ENCODE assay signal across 8 mouse cellular contexts in genomic region chr8:123628968-123629755, GRCm38 (mm10). TPM values are rescaled to one million over a fixed set of nuclear protein-coding genes. Genes with fewer than 3 reads are reported as not detected.
DNase-seq lines count a peak whose midpoint lies in the region; ATAC-seq and TF ChIP-seq lines count a peak whose summit lies in the region.

No protein-coding gene starts in this region.

- peak overlapping the region; percentile 53 for H3K4me2 ChIP-seq in lung, postnatal 0 days (replicated peaks; ENCODE audit: low read depth, low read length)

- H3K9me3 ChIP-seq in lung, postnatal 0 days (ENCODE audit: low read length) = no peaks in the 10 kb centered on the region

- no peak for TF ChIP-seq EP300 in lung, postnatal 0 days (IDR thresholded peaks at IDR 0.05)

- H3K9ac ChIP-seq in lung, postnatal 0 days (replicated peaks; ENCODE audit: low read depth) = no peak overlapping the region

- DNase-seq in T-cell, adult 2 months (ENCODE audit: low spot score) = peak; percentile 42
- DNase-seq in cerebellum, adult 8-10 months = peak; percentile 69
- DNase-seq in forelimb bud, embryonic 11.5 days (ENCODE audit: low read depth, low spot score) = peak; percentile 83
- peak; percentile 82 to 84 for DNase-seq in layer of hippocampus, postnatal 10 days (ENCODE audit: low spot score in 2 of 2)
- peak; percentile 88 for DNase-seq in lung, postnatal 0 days (ENCODE audit: low spot score)
- DNase-seq in retina, postnatal 1 day = peak; percentile 87

- no peaks in the 10 kb centered on the region for H3K36me3 ChIP-seq in lung, postnatal 0 days (ENCODE audit: insufficient read depth, low read length)

- 8% methylated on average over 19 of the region's 19 CpGs for WGBS in lung, postnatal 0 days

- H3K27me3 ChIP-seq in lung, postnatal 0 days (replicated peaks; ENCODE audit: insufficient read depth, low read length) = peaks cover 14% of the 10 kb centered on the region; the same call in 1 of the 2 replicates

- peaks cover 8% of the 10 kb centered on the region; the same call in 1 of the 2 replicates for H3K4me1 ChIP-seq in lung, postnatal 0 days (ENCODE audit: insufficient read depth, low read depth, low read length)

- no peak overlapping the region for H3K27ac ChIP-seq in lung, postnatal 0 days (ENCODE audit: low read length)

- peak; percentile 93 for TF ChIP-seq CTCF in lung, postnatal 0 days (IDR thresholded peaks at IDR 0.05)

- H3K4me3 ChIP-seq in lung, postnatal 0 days (ENCODE audit: low read depth, low read length) = peak overlapping the region; percentile 3; the same call in 1 of the 2 replicates

- peak; percentile 71 to 81 for ATAC-seq in hematopoietic stem cell, adult 5-6 weeks (replicated peaks in 1 of 2; ENCODE audit: insufficient read depth in 1 of 2, low FRiP score in 2 of 2, low TSS enrichment in 1 of 2, low read depth in 1 of 2, poor library complexity in 2 of 2, severe bottlenecking in 2 of 2)
- peak; percentile 61 for ATAC-seq in lung, postnatal 0 days
- no peak for ATAC-seq in erythroid progenitor cell, adult 5-6 weeks (replicated peaks; ENCODE audit: low FRiP score, poor library complexity, severe bottlenecking)

RNA-seq across cellular contexts. Expression of gene Rhou, which starts 24.6 kb away (rescaled TPM):
- 2.2 and 3.9 TPM in 2 replicates for total RNA-seq in hematopoietic stem cell, adult 5-6 weeks (2017)
- total RNA-seq in layer of hippocampus, postnatal 10 days (2021) = 10 to 100 TPM; 36.9 to 39.6 TPM
- polyA plus RNA-seq in lung, postnatal 0 days (2015; fragmentation: Nextera tagmentation; extraction: Ambion mirVana) = 5.8 and 8.7 TPM in 2 replicates
- total RNA-seq in erythroid progenitor cell, adult 5-6 weeks (2015; ENCODE audit: low replicate concordance) = 4.2 and 5.4 TPM in 2 replicates
- 1.6 and 2.2 TPM in 2 replicates for total RNA-seq in erythroid progenitor cell, adult 5-6 weeks (2017; ENCODE audit: low replicate concordance)
